Mouse (Mus musculus) cerebellum, adult 11 months (tissue): ENCODE results near the gene Ifnb1.
"Not testable (repeated sequence)": the region's sequence is repeated elsewhere in the genome, so short reads cannot be mapped to it uniquely, and the experiment has no call there.

ENCODE experiments used
- DNase-seq: peaks from one replicate; pipeline ENCODE4 v3.0.0; 2022

Gene Ifnb1

DNA sequence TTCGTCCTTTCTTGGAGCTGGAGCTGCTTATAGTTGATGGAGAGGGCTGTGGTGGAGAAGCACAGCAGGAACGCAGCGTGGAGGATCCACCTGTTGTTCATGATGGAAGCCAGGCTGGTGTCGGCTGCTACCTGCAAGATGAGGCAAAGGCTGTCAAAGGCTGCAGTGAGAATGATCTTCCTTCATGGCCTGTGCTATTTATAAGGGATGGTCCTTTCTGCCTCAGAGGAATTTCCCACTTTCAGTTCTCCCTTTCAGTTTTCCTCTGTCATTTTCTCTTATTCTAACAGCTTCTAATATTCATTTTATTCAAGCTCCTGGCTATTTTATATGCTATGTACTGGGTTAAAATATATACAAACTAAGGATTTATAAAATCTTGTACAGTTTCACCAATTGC, at the start of gene Ifnb1:
Gene Ifnb1 (minus strand): TSS at position 101 of the 400 bp plus-strand sequence.
- DNase-seq: no peak

DNA sequence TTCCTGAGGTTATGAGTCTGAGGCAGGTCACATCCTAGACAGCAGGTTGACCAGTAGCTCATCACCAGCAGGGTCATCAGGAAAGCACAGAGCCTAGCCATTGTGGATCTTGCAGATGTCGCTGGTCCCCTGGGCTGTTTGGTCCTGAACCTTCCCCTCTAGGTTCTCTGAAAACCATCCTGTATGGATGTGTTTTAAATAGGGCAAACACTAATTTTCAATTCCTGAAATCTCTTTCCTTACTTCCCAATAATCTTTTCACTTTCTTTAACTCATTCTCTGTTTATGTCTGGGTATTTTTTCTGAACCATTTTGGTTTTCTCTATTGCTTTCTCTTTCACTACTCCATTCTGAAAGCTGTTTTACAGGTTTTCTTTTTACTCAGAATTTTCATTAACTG, 49.1 kb upstream of the Ifnb1 start, which contains the start of gene Ifna14:
Gene Ifna14 (minus strand): TSS at position 101 of the 400 bp plus-strand sequence.
- no peak for DNase-seq

GRCm38 (mm10) chr4:88561791-88562190, 39.2 kb upstream of the Ifnb1 start:
- DNase-seq: peak; percentile 53

DNA sequence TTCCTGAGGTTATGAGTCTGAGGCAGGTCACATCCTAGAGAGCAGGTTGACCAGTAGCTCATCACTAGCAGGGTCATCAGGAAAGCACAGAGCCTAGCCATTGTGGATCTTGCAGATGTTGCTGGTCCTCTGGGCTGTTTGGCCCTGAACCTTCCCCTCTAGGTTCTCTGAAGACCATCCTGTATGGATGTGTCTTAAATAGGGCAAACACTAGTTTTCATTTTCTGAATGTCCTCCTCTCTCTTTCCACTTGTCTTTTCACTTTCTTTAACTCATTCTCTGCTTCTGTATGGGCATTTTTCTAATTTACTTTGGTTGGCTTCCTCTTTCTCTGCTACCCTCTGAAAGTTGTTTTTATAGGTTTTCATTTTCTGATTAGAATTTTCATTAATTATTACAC, 35.6 kb upstream of the Ifnb1 start, which contains the start of gene Ifna15:
Gene Ifna15 (minus strand): TSS at position 101 of the 400 bp plus-strand sequence.
- DNase-seq: not testable (repeated sequence)

GRCm38 (mm10) chr4:88550161-88550945, 27.8 kb upstream of the Ifnb1 start:
- peak; percentile 36 for DNase-seq

- DNase-seq: peak; percentile 15
Measured at GRCm38 (mm10) chr4:88547986-88548385, 25.4 kb upstream of the Ifnb1 start.

GRCm38 (mm10) chr4:88543649-88544234, 21.2 kb upstream of the Ifnb1 start:
- DNase-seq: no peak

DNA sequence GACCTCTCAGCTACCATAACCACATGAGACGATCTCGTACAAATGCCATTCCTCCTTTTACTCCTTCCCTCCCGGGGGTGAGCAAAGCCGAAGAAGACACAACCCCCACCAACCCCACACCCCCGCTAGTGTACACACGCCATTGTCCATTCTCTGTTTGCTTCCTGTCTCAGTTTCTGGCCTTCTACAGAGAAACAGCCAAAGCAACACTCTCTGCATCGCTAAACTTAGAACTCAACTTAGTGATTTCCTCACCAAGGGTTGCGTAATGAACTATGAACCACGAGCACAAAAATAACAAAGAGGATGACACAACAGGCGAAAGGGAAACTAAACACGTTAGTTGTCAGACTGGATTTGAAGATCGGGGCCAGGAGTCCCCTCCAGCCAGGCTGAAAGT, 14.8 kb upstream of the Ifnb1 start:
- no peak for DNase-seq

DNA sequence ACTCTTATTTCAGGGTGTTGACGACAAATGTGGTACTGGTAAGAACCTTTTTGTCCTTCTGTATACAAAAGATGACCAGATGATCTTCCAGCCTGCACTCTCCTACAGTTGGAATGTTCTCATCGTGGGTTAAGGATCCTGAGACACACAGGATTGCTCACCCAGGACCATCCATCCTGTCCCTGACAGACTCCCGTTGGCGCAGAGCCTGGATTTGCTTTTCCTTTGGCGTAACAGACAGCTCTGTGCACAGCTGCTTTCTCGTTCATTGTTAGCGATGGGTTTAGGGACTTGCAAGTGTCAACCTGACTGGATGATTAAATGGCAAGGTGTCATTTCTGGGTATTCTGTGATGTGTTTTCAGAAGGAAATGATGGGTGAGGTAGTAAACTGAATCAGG, 14.1 kb upstream of the Ifnb1 start:
- DNase-seq: no peak

DNA sequence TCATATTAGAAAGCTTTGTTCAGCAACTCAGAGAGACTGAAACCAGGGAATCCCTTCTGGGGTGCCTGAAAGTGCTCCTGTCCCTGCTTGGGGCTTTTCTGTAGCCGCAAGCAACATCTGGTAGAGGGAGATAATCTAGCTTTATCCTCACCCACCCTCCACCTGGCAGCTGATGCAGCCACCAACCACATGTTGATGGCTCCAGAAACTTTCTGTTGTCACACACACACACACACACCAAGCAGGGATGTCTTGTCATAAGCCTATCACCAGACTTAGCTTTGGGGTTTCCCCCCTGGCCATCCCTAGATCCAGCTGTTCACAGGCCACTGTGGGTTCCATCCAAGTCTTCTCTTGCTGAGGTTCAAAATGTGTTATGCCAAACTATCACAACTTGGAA, 13.2 kb upstream of the Ifnb1 start:
- DNase-seq: no peak

- DNase-seq: no peak
Measured at GRCm38 (mm10) chr4:88534903-88535302, 12.3 kb upstream of the Ifnb1 start.

GRCm38 (mm10) chr4:88533499-88533898, 10.9 kb upstream of the Ifnb1 start:
- no peak for DNase-seq

DNA sequence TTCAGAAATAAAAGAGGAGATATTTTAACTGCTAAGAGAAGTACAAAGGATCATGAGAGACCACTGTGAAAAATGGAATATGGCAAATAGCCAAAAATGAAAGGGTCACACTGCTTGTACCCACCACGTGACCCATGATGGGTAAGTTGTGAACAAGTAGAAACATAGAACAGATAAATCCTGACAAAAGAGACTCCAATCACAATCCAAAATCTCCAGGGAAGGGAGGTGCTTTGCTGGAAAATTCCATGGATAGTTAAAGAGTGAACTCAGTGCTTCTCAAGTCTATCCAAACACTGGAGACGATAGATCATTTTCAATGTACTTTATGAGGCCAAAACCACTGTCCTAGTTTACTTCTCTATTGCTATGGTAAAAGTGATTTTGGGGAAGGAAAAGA, 8.3 kb upstream of the Ifnb1 start:
- no peak for DNase-seq

DNA sequence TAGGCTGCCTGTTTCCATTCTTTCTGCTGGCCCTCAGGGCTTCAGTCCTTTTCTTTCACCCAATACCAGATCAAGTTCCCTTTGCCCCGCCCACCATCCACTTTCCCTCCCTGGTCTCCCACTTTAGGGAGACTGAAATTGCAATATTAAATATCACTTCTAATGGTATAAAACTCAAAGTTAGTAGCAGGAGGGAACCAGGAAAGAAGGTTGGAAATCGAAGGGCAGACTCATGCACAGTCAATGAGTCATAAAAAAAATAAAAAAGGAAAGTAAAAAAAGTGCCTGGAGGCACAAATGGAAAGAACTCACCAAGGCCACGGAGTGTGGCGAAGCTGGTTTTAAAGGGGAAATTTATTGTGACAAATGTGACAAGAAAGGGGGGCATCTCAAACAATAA, 7.7 kb upstream of the Ifnb1 start:
- no peak for DNase-seq

DNA sequence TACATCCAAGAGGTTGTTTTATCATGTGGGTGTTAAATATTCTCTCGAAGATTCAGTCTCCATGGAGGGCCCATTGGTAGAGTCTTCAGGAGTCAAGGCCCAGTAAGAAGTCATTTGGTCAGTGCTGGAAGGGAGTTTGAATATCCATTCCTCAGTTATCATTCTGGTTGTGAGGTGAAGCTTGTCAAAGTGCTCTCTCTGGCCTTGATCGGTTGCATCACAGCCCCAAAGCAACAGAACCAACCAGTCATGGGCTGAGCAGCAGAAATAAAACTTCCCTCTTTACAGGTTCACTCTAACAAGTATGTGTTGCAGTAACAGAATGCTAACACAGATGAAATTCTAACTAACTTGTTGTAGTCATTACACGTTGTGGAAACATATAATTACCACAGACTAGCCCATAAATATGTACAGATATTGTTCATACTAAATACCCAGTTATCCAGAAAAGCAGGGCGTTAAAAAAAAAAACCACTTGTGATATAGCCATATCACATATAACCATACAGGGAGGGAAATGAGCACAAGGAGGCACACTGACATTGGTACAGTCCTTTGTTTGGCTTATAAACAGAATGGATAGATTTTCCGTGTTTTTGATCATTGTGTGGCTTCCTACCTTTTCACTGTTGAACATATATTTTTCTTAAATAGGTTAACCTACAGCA, 3.9 kb upstream of the Ifnb1 start:
- DNase-seq: no peak

DNA sequence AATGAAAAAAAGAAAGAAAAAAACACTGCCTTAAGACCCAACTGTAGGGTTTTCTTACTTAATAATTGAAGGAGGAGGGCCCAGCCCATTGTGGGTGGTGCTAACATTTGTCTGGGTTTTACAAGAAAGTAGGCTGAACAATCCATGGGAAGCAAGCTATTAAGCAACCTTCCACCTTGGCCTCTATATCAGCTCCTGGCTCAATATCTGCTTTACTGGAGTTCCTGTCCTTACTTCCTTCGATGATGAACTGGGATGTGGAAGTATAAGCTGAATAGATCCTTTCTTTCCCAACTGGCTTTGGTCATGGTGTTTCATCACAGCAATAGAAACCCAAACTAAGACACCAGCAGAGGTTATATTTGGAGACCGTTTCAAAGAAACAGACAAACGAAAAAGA, 2.8 kb upstream of the Ifnb1 start:
- DNase-seq: no peak

GRCm38 (mm10) chr4:88523241-88523640, 667 bp upstream of the Ifnb1 start:
- DNase-seq: no peak

DNA sequence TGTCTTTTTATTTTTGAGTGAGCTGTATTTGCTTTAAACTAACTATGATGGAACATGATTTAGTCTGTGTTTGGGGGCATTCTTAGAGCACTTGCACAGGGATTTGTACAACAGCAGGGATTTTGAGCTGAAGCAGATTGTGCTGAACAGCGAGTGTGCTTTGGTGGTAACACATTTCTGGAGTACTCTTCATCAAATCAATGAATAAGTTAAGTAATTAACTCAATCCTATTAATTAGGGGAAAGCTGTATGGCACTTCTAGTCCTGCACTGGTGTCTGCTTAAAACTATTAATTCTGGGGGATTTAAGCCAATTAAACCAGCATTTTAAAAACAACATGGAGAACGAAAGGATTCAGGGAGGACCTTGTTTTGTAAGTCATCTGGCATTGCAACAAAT, 4.6 kb downstream of the Ifnb1 start:
- no peak for DNase-seq

DNA sequence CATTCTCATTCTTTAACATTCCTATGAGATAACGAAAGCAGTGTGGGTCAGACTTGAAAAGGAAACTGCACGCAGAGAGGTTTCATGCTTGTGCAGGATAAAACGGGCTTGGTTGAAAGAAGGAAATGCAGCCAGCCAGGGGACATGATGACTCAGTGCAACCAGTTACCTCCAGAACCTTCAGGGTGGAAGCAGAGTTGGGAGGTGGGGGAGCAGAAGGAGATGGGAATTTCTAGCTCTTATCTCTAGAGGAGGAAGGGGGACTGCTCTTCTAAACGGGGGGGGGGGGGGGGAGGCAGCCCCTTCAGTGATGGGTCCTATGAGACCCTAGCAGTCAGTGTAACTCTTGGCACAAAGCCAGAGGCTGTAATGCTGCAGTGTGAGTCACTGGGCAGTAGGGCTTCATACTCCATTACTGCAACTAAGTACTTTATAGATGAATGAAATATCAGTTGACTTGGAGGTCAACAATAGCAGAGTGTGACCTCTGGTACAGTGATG, 6.8 kb downstream of the Ifnb1 start:
- no peak for DNase-seq

DNA sequence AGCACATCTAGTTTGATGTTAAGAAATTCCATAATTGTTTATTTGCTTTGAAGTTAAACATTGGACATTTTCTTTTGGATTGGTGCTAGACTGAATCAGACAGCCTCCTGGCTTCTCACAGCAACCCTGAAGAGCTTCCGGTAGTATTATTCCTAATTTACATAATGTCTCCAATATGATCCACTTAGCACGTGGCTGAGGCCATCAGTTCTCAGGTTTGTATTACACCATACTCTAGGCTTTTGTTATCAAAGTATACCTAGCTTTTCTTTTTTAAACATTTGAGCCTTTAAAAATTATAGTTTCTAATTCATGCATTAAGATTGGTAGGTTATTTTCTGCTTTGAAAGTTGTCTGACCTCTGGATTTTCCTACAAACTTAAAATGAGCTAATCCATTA, 7.3 kb downstream of the Ifnb1 start:
- no peak for DNase-seq

DNA sequence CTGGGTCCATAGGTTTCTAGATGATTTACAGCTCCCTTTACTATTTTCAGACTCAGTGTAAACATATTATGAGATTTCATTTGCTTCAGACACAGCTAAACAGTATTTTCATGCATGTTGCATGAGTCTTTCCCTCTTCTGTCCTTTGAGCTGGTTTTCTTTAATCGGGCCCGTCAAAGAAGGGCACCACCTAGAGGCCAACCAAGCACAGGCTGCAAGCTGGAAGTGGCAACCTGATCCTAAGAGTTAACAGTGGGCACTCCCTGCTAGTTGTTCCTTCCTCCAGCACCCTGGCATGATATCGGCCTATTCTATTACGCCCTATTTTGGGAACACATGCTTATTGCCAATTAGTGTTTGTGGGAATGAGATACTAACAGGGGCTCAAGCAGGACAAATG, 8.2 kb downstream of the Ifnb1 start:
- DNase-seq: no peak

DNA sequence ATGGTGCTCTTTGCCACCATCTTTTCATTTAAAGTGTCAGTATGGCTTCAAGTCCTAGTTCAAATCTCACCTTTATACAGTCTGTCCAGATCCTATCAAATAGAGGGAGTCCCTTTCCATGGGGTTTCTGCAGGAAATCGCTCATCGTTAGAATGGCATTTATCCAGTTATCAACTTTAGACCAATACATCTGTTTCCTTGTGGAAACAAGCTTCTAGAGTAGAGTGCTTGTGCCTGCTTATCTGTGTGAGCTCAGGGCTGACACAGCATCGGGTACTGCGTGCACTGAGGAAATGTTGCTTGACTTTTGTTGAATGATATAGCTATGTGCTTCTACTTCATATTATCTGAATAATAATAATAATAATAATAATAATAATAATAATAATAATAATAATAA, 8.8 kb downstream of the Ifnb1 start:
- no peak for DNase-seq

- no peak for DNase-seq
Measured at GRCm38 (mm10) chr4:88503753-88504152, 18.8 kb downstream of the Ifnb1 start.

DNA sequence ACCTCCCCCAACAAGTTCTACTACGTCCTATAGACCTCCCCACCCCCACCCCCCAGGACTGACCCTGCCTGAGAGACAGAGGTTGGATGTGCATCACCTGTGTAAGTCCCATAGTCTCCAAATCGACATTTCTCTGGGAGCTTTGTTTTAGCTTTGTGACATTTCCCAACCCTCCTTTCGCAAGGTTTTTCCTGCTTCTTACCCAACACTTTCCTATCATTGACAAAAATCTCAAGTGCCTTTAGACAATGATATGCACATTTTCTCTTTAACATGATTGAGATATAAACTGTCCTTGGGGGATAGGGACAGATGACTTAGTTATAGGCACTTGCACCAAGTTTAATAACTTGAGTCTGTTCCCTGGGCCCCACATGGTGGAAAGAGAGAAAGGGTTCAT, 21.3 kb downstream of the Ifnb1 start:
- no peak for DNase-seq
